12 mouse cellular contexts compared by ENCODE assay signal in genomic region chr8:46843855-46844254, GRCm38 (mm10).
DNase-seq lines count a peak whose midpoint lies in the region; ATAC-seq and TF ChIP-seq lines count a peak whose summit lies in the region.
"Had no signal": no experiment of that assay in that cellular context is flagged by ENCODE, and none has a peak within 500 bp of the region (broad histone marks: within the 10 kb centered on the region; RNA-seq: fewer than 3 reads in every experiment).

No protein-coding gene starts in this region.

- no peak overlapping the region for H3K9ac ChIP-seq in heart, embryonic 15.5 days
- no peak overlapping the region for H3K9ac ChIP-seq in liver, embryonic 12.5 days
- no peak overlapping the region for H3K9ac ChIP-seq in liver, embryonic 16.5 days (ENCODE audit: low read depth, low read length)

- H3K4me2 ChIP-seq in heart, embryonic 15.5 days: no peak overlapping the region
- no peak overlapping the region for H3K4me2 ChIP-seq in liver, embryonic 12.5 days
- H3K4me2 ChIP-seq in liver, embryonic 16.5 days (ENCODE audit: low read depth, low read length): no peak overlapping the region

- no peak for DNase-seq in heart, adult 18-20 months
- DNase-seq in liver: no peak
- no peak for DNase-seq in frontal cortex, postnatal 25 days (ENCODE audit: low spot score in 2 of 2)
- DNase-seq: cerebellum, adult 9-10 months; left cerebral cortex, postnatal 4 days; right cerebral cortex, postnatal 14 days had no signal

- H3K4me1 ChIP-seq in heart, embryonic 15.5 days (replicated peaks): peaks cover 26% of the 10 kb centered on the region
- H3K4me1 ChIP-seq in liver, embryonic 12.5 days: peaks cover 41% of the 10 kb centered on the region
- H3K4me1 ChIP-seq in bone marrow macrophage, adult 2 months (ENCODE audit: control insufficient read depth, insufficient read depth, low read length): peaks cover 63% of the 10 kb centered on the region
- H3K4me1 ChIP-seq in liver, embryonic 16.5 days (ENCODE audit: control insufficient read depth, low read depth, low read length): peaks cover 13% of the 10 kb centered on the region

- no peak overlapping the region for H3K4me3 ChIP-seq in heart, embryonic 15.5 days
- no peak overlapping the region for H3K4me3 ChIP-seq in liver, embryonic 12.5 days
- no peak overlapping the region; the same call in 1 of the 2 replicates for H3K4me3 ChIP-seq in bone marrow macrophage, adult 2 months (ENCODE audit: insufficient read depth, low read length)
- no peak overlapping the region for H3K4me3 ChIP-seq in liver, embryonic 16.5 days (ENCODE audit: low read depth, low read length)
- H3K4me3 ChIP-seq: embryonic facial prominence, embryonic 10.5 days had no signal

- no peak for TF ChIP-seq POLR2A in bone marrow macrophage, adult 2 months (IDR thresholded peaks at IDR 0.05; ENCODE audit: borderline replicate concordance, low read depth, low read length)

- H3K27ac ChIP-seq in heart, embryonic 15.5 days: peak overlapping the region; percentile 78
- H3K27ac ChIP-seq in liver, embryonic 12.5 days: peak overlapping the region; percentile 46; the same call in 1 of the 2 replicates
- peak overlapping the region; percentile 99 for H3K27ac ChIP-seq in bone marrow macrophage, adult 2 months (ENCODE audit: insufficient read depth, low read depth, low read length)
- peak overlapping the region; percentile 78 for H3K27ac ChIP-seq in liver, embryonic 16.5 days (ENCODE audit: low read length)
- H3K27ac ChIP-seq: embryonic facial prominence, embryonic 10.5 days had no signal

- no peak for ATAC-seq in heart, embryonic 15.5 days (replicated peaks; ENCODE audit: insufficient number of reproducible peaks, insufficient read depth, low FRiP score, low read depth)
- no peak for ATAC-seq in liver, embryonic 12.5 days
- ATAC-seq in liver, embryonic 16.5 days (ENCODE audit: low read depth): no peak
- no peak for ATAC-seq in erythroblast, adult 5-6 weeks (replicated peaks; ENCODE audit: low FRiP score, poor library complexity, severe bottlenecking)

- no peaks in the 10 kb centered on the region for H3K27me3 ChIP-seq in heart, embryonic 15.5 days
- H3K27me3 ChIP-seq in liver, embryonic 12.5 days (replicated peaks): no peaks in the 10 kb centered on the region
- H3K27me3 ChIP-seq in liver, embryonic 16.5 days (ENCODE audit: control insufficient read depth, insufficient read depth, low read depth, low read length): no peaks in the 10 kb centered on the region

- H3K36me3 ChIP-seq in heart, embryonic 15.5 days: peaks cover 32% of the 10 kb centered on the region
- peaks cover 43% of the 10 kb centered on the region for H3K36me3 ChIP-seq in liver, embryonic 12.5 days
- H3K36me3 ChIP-seq in liver, embryonic 16.5 days (ENCODE audit: control insufficient read depth, insufficient read depth): peaks cover 6% of the 10 kb centered on the region; the same call in 1 of the 2 replicates

- 80% methylated on average over 4 of the region's 4 CpGs for WGBS in heart, embryonic 15.5 days
- WGBS in liver, embryonic 12.5 days (ENCODE audit: insufficient replicate concordance): 78% methylated on average over 4 of the region's 4 CpGs
- WGBS in liver, embryonic 16.5 days (ENCODE audit: insufficient replicate concordance): 63% methylated on average over 4 of the region's 4 CpGs

- H3K9me3 ChIP-seq in heart, embryonic 15.5 days (replicated peaks): no peaks in the 10 kb centered on the region
- no peaks in the 10 kb centered on the region for H3K9me3 ChIP-seq in liver, embryonic 12.5 days (replicated peaks)
- H3K9me3 ChIP-seq in liver, embryonic 16.5 days (replicated peaks; ENCODE audit: control insufficient read depth, low read length): no peaks in the 10 kb centered on the region
- H3K9me3 ChIP-seq: embryonic facial prominence, embryonic 10.5 days had no signal

- no peak for TF ChIP-seq CTCF in bone marrow macrophage, adult 2 months (IDR thresholded peaks at IDR 0.05; ENCODE audit: low read depth, low read length)

Comparison
In these comparisons a context has a peak if more than half of its experiments do, and no peak if none do; other contexts are left out.
1. H3K27ac ChIP-seq: peak in every context shown above with its lines; median percentile 99 in bone marrow macrophage, adult 2 months; 78 in heart, embryonic 15.5 days; 78 in liver, embryonic 16.5 days; 46 in liver, embryonic 12.5 days.